Mouse (Mus musculus): ENCODE results near the gene Wfdc13.

DNA sequence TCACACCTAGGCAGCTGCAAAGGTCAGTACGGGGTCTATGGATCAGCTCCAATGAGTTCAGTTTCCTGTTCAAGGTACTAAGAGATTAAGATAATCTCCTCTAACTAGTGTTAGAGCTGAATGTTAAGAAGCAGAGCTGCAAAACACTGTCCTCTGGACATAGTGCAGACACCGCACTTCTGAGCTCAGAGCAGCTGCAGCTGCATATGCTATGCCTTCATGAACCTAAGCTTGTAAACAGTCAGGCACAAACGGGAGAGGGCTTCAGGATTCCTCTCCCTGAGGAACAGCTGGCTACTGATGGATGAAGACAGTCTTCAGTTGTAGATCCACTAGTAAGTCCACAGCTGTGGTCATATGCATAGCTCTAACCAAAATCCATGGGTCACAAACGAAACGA lies 16.1 kb downstream of the Wfdc13 start:
- TF ChIP-seq POLR2A (IDR thresholded peaks at IDR 0.05; ENCODE audit: control insufficient read depth, low read depth, low read length): no peak
- no peak for TF ChIP-seq CTCF (IDR thresholded peaks at IDR 0.05; ENCODE audit: control insufficient read depth, insufficient read depth, insufficient replicate concordance, low read depth, low read length)
